Mouse (Mus musculus) cerebellum, postnatal 4 days (tissue): ENCODE measurements around the gene Sez6l.

ENCODE experiments used
- DNase-seq, 2 experiments: peaks; one replicate each; pipeline ENCODE4 v3.0.0; 2022; ENCODE audit warnings: low spot score in 2 of 2, mixed read lengths in 1 of 2

Gene Sez6l

DNA sequence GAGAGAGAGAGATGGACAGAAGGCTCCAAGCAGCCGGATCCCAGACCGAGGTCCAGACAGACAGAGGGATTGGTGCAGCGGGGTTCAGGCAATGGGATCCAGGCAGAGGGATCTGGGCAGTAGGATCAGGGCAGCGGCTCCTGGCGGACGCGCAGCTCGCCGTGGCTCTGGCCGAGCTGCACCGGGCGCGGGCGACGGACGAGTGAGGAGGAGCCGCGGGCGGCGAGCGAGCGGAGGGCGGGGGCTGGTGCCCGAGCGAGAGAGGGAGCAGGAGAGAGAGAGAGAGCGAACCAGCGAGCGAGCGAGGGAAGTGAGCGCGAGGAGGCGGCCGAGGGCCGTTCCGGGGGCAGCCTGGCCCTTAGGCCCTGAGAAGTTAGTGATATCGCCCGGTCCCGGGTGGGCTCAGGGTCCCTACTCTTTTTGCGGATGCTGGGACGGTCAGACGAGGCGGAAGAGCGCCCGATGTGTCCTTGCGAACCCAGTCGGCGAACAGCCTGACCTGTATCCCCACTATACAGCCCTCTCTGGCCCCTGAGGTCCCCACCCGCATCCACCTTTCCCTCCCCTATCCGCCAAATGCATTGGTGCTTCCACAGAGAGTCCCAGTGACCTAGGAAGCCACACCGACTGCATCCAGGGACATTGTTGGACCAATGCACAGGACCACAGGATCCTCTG, at the start of gene Sez6l:
Gene Sez6l (minus strand): TSS at position 193 of the 678 bp plus-strand sequence.
- DNase-seq = peak; percentile 76 to 83

DNA sequence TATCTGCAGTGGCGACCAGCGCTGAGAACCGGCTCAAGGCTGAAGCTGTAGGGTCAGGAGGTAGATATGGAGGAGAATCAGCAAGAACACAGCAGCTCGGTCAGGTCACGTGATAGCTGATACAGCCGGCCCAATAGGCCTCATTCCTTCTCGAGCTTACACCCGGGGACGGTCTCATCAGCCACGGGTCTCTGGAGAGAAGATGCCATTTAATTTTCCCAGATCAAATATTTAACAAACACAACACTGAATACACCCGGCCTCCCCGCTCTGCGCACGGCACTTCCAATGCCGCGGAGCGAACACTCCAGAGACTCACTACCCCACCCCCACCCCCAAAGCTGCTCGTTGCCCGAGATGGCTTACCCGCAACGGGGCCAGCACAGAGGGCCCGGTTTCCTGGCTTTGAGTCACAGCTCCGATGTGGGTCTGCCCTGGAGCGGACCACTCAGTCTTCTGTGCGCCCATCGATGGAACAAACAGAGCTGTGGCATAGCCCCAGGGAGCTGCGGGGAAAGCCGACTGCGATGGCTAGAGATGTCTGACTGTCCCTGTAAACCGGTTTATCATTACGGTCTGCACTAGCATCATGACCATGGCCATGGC, 48.7 kb upstream of the Sez6l start:
- DNase-seq = no peak

DNA sequence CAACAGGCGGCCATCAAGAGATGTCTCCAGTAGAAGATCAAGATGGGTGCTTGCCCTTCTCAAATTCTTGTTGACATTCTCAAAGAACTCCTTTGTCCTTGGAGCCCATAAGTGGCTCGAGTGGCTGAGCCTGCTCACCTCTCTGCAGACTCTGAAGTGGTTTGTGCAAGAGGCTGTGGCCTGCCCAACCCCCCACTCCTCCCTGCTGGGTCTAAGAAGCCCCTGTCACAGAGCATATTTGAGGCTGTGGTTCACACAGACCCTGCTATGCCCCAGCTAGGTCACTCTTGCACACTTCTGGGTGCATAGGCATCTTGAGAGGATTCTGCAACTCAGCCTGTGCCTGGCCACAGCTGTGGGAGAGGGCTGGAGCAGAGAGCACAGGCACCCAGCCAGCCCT, 46.0 kb upstream of the Sez6l start:
- DNase-seq = no peak

DNA sequence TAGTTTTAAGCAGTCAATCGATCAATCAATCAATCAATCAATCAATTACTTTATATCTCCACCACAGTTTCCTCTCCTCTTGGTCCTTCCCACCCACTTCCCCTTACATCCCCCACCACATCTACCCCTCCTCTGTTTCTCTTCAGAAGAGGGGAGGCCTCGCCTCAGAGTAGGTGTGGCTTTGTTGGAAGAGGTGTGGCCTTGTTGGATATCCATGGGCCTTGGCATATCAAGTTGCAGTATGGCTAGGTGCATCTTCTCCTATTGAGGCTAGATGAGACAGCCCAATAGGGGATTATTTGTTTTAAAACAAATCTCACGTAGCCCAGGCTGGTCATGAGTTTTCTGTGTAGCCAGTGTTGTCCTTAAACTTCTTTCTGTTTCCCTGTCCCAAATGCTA, 43.3 kb upstream of the Sez6l start:
- DNase-seq = no peak

DNA sequence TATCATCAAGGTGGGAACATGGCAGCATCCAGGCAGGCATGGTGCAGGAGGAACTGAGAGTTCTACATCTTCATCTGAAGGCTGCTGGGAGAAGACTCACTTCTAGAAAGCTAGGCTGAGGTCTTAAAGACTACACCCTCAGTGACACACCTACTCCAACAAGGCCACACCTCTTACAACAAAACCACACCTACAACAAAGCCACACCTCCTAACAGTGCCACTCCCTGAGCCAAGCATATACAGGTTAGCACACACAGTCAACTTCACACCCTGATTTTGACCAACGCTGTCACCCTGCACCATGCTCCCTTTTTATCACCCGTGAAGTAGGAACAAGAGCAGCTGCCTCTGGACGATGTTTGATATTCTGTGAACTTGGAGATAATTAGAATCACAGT, 42.4 kb upstream of the Sez6l start:
- DNase-seq = no peak

DNA sequence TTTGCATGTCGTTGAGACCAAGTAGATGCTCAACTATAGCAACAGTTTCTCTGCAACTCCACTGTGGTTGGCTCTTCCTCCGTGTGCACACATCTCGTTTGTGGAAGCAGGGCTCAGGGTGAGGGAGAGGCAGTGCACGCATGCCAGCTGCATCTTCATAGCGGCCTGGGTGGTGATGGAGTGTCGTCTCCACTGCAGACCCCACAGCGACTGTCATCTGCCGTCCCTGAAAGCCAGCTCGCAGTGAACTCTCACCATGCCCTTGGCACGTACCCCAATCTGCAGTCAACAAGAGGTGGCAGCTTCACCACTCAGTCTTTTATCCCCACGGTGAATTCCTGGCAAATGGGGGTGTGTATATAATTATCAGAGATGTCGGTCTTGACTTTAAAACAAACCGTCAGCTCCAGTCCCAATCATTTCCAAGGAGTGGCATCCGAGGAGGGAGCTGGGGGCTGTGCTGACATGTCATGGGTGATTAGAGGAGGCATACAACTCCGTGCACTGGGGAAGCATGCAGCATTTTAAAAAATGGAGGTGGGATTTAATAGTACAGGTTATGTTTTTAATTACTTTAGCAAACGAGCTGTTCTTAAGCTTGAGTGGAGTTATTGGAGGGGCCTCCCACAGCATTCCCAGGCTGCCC, 40.7 kb upstream of the Sez6l start:
- no peak for DNase-seq

DNA sequence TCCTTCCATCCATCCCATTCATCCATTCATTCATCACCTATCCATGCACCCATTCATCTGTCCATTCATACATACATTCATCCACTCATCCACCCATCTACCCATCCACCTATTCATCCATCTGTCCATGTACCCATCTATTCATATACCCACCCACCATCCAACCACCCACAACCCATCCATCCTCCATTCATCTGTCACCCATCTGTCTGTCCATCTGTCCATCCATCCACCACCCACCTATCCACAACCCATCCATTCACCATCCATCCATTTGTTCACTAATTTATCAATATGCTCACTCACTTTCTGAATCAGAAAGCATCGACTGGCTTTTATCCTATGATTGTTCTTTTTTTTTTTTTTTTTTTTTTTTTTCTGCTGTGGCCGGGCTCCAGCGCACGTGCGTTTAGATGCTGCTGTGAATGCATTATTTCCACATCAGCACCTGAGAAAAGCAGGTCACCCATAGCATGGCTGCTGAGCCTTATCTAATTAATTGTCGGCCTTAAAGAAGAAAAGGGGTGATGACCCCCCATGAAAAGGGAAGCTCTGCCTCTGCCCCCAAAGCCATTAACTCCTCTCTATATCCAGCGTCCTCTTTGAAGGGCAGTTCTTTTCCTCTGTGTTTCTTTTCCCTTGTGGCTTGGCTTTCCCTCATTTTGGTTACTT, 39.1 kb upstream of the Sez6l start:
- no peak for DNase-seq

DNA sequence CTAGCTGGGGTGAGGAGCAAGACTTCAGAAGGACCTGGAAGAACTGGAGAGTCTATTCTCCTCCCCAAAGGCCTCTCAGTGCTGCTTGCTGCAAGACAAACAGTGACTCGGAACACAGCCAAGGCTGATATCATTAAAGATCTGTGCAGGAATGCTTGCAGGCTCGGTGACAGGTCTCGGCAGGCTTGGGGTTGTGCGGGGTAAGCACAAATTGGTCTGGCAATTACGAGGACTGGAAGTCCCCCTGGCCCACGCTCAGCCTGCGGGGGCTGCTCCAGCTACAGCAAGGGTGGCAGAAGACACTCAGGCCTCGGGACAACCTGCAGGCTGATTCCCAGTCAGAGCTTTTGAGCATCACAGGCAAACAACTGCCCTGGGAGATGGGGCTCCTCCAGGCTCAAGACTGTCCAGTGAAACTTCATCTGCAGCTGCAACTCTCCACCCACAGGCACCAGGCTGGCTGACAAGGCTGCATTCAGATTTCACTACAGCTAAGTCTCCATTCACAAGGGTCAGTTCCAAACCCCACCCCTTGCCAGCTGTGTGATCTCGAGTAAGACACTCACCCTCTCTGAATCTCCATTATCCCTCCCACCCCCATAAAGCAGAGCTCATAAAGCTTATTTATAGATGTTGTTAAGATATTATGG, 31.0 kb upstream of the Sez6l start:
- DNase-seq = no peak

DNA sequence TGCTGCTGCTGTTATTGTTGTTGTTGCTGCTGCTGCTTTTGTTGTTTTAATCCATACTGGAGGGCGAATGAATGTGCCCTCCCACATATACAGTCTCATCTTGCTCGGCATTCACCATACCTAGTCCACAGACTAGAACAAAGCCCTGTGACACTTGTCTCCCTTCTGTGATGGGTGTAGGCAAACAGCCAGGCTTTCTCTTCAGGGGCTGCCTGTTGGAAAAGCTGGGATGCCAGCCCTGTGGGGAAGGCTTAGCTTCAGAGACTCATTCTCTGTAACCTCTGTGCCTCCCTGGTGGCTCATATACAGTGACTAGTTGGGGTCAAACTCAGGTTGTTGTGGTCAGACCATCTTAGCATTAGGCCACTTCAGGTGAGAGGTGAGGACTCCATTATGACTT, 30.1 kb upstream of the Sez6l start:
- no peak for DNase-seq

DNA sequence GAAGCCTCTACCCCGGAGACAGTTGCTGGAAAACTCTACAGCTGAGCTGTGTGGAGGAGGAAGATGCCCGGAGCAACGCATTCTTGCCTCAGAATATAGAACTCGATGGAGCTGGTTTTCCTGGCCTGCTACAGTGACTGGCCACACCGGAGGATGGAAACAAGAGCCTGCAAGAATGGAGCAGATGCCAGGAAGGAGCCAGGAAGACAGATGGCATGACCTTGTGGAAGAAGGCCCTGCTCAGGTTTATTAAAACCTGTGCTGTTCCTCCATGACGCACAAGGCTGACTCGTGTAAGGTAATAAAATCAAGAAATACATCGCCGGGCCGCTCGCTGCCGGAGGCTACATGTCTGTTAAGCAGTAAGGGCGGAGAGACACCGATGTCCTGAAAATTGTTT, 28.4 kb upstream of the Sez6l start:
- no peak for DNase-seq

DNA sequence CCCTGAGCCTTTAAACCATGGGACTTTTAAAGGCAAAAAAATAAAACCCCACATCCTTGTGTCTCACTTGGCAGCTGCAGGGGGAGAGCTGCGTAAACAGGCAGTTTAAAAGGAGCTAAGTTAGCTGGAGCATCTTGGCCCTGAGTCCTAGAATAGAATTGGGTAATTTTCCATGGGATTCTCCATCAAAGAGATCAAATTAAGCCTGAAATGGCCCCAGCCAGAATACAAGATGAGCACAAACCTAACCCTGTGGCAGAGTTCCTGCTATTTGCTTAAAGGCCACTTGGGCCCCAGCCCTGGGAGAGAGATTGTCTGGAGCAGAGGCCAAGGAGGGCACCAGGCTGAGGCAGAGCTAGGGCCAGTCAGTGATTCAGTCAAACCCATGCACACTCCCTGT, 27.3 kb upstream of the Sez6l start:
- DNase-seq = no peak

DNA sequence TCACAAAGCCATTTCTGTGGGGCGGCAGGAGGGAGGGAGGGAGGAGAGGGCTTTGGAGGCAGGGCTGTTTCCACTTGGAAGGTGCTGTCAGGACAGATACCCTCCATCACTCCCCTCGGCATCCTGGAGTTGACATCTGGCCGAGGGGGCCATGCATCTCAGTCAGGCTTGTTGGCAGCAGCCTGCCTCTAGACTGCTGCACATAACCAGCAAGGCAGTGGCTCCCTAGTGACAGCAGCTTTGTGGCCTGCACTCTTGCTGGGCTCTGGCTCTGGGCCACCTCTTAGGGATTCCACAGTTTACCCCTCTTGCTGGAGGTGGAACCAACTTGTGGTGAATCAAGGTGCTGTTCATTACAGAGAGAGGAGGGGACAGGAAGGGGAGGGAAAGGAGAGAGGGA, 26.6 kb upstream of the Sez6l start:
- DNase-seq = no peak

DNA sequence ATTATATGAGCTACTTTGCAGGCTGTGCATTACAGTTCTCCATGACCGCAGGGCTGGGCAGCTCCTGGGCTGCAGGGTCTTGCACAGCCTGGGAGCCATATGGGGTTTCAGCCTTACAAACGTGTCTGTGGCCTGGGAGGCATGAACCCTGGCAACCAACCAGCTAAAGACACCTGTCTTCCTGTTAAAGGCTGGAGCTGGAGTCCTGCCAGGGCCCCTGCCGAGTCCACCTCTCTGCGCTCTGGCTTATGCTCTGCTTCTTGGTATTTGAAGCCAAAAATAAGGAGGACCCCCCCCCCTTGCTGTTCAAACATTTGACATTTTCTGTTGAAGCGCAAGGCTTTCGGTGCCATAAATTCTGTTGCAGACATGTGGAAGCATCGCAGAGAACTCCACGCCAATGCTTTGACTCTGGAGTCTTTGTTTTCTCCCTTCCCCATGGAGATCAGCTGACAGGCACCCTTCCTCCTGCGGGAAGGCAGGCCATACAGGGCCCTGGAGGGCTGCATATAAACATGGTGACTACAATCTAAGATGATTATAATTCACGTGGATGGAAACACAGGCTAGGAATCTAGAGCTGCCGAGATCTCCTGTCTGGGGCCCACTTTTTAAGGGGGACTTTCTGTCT, 23.4 kb upstream of the Sez6l start:
- peak in 1 of 2 experiments; percentile 87 for DNase-seq

DNA sequence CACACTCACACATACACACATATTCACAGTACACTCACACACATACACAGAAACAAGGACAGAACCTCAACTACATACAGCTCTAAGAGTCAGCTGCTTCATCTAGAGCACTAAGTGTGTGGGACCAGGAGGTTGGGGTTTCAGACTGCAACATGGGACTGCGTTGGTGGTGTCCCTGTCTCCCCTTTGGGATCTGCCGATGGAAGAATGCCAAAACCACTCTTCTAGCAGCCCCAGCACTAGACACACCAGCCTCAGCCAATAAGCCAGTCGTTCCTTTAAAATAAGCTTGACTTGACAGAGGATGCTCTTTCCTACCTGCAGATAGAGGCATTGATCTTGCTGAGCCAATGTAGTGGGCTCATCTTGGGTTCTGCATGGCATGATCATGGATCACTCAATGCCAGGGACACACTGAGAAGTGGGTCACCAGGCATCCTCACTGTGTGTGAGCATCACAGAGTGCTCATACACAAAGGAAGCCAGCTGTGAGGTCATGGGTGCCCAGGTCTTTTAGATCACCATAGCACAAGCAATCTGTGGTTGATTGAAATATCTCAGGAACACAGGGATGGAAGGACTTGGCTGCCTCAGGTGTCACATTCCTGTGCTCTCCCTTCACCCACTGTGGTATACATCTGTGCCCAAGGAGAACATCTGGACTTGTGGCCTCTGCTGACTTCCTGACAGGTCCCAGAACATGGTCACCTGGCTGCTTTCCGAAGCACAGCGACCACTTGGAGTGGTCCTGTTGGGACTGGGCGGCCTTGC, 22.7 kb upstream of the Sez6l start:
- no peak for DNase-seq

DNA sequence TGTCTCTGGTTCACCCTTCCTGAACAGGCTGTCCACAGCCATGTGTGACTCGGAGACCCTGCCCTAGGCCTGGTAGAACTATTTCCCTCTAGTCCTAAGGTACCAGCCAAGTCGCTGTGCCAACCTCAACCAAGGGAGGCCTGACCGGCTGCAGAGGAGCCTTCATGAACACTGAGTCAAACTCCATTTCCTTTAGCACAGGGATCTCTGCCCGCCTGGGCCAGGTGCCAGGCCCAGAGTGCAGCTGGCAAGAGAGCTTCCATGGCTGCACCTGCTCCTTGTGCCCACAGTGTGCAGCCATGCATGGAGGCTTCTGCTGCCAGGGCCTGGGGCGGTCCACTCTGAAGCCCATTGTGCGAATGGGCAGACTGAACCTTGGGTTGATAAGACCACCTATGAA, 20.9 kb upstream of the Sez6l start:
- peak; percentile 72 to 90 for DNase-seq

DNA sequence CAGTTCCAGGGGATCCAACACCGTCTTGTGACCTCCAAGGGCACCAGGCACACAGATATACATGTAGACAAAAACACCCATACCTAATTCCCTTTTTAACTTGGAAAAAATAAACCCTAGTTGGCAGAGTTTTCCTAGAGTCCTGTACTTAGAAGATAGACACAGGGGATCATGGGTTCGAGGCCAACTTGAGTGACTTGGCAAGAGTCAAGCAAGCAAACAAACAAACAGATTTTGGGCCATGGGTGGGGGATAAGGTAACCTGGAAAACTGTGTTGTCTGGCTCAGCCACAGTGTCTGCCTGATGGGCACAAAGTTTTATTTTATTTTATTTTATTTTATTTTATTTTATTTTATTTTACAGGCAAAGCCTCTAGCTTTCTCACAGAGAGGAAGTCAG, 20.3 kb upstream of the Sez6l start:
- no peak for DNase-seq

DNA sequence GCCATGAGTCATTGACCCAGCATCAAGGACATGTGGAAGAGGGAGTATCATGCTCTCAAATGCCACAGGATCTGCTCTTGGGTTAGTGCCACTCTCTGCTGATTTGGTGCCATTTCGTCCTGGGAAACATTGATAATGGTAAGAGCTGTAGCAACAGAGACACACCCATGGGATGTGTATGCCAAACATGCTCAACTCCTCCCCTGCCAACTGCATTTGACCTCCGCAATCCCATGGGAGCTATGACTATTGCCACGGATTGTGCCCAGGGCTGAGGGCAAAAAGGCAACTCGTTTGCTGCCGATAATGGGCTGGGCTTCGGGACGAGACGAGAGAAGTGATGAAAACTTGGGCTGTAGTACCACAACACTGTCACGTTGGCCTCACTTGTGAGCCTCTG, 19.7 kb upstream of the Sez6l start:
- no peak for DNase-seq

DNA sequence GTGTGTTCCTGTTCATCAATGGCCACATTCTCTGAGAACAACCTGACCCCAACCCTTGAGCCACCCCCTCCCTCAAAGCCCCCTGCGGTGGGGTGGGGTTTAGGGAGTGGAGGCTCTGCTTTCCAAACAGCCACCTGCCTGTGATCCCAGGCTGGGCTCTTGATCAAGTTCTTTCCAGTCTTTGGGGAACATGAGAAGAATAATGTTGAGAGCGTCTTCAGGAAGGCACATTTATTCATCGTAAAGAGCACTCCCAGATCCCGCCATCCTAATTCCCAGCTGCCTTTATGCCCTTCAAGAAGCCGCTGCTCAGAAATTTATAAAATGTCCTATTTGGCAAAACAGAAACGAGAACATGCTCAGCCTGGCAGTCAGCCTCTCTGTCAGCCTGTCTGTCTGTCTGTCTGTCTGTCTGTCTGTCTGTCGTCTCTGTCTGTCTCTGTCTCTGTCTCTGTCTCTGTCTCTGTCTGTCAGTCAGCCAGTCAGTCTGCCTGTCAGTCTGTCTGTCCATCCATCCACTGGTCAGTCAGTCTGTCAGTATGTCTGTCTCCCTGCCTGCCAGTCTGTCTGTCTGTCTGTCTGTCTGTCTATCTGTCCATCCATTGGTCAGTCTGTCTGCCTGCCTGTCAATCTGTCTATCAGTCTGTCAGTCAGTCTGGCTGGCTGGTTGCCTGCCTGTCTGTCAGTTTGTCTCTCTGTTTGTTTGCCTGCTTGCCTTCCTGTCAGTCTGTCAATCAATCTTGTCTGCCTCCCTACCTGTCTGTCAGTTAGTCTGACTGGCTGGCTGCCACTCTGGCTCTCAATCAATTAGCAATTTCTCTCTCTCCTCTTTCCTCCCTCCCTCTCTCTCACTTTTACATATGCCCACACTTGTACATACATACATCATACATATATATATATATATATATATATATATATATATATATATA, 19.0 kb upstream of the Sez6l start:
- DNase-seq = no peak

DNA sequence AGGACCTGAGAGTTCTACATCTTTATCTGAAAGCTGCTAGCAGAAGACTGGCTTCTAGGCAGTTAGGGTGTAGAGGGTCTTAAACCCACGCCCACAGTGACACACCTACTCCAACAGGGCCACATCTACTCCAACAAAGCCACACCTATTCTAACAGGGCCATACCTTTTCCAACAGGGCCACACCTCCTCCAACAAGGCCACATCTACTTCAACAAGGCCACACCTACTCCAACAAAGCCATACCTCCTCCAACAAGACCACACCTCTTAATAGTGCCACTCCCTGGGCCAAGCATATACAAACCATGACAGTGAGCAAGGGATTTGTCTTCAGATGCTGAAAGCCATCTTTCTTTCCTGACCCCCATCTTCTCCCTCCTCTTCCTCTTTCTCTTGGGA, 14.7 kb upstream of the Sez6l start:
- no peak for DNase-seq

DNA sequence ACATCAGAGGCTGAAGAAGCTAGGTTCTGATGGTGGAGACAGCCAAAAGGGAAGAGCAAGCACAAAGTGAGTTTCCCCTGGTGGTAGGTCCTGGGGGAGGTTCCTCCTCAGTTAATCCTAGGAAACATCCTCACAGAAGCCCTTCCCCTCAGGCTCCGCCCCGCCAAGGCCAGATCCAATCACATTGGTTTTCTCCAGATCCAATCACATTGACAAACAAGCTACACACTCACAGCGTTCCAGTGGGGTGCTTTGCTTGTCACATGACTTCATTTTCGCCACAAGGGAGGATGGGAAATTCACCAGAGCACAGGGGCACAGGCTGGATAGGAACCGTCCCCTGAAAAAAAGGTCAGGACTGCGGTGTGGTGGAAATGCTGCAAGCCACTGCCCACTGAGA, 9.1 kb upstream of the Sez6l start:
- no peak for DNase-seq
